Mouse (Mus musculus) liver, embryonic 14.5 days (tissue): Measurements from ENCODE around the gene 1700123O20Rik. TPM values are rescaled to one million over a fixed set of nuclear protein-coding genes. Genes with fewer than 3 reads are reported as not detected.

Source experiments
- ATAC-seq: fragments of 200-750 bp; cut with Nextera tagmentation; 2 replicates; pipeline ENCODE4 v1.8.0; 2017; ENCODE audit warnings: moderate number of reproducible peaks, mild to moderate bottlenecking, moderate library complexity; ENCODE audit not compliant: insufficient read depth
- DNase-seq, 3 experiments: peaks; one replicate each; pipeline ENCODE4 v3.0.0-alpha.2; 2012 to 2013; ENCODE audit warnings: low read depth in 3 of 3, low spot score in 3 of 3
- H3K27ac ChIP-seq: fragments of 300-500 bp; sonication (generic); 2 replicates; pipeline ENCODE4 v1.5.1; 2014; ENCODE audit warnings: moderate library complexity, mild to moderate bottlenecking, control low read depth, inconsistent platforms
- H3K27me3 ChIP-seq: fragments of 300-500 bp; sonication (generic); 2 replicates; pipeline ENCODE4 v1.6.1; 2014; ENCODE audit warnings: mild to moderate bottlenecking, low read length, moderate library complexity; ENCODE audit not compliant: control insufficient read depth, insufficient read depth
- H3K36me3 ChIP-seq: fragments of 300-500 bp; sonication (generic); replicated peaks from 2 replicates; pipeline ENCODE4 v1.6.1; 2014; ENCODE audit warnings: low read depth; ENCODE audit not compliant: control insufficient read depth, insufficient read depth
- H3K4me1 ChIP-seq, 2 experiments: fragments of 200-500 bp in 1 of 2; fragments of 300-500 bp in 1 of 2; sonication (generic) in 1 of 2; replicated peaks; 2 replicates each; pipeline ENCODE4 v1.6.1; 2012 to 2014; ENCODE audit warnings: antibody characterized with exemption in 1 of 2, inconsistent platforms in 1 of 2, low read length in 1 of 2; ENCODE audit not compliant: control insufficient read depth in 2 of 2, insufficient read depth in 2 of 2
- H3K4me2 ChIP-seq: fragments of 300-500 bp; sonication (generic); 2 replicates; pipeline ENCODE4 v1.6.1; 2014; ENCODE audit warnings: low read depth, mild to moderate bottlenecking, control low read depth, moderate library complexity
- H3K4me3 ChIP-seq, 2 experiments: fragments of 200-500 bp in 1 of 2; fragments of 300-500 bp in 1 of 2; sonication (generic) in 1 of 2; 2 replicates each; pipeline ENCODE4 v1.5.1; 2012 to 2014; ENCODE audit warnings: low read depth in 2 of 2, low read length in 2 of 2, mild to moderate bottlenecking in 2 of 2, control low read depth in 1 of 2, inconsistent platforms in 1 of 2, moderate library complexity in 1 of 2; ENCODE audit not compliant: insufficient read depth in 1 of 2
- H3K9ac ChIP-seq: fragments of 300-500 bp; sonication (generic); replicated peaks from 2 replicates; pipeline ENCODE4 v1.6.1; 2014; ENCODE audit warnings: mild to moderate bottlenecking, control low read depth, moderate library complexity
- H3K9me3 ChIP-seq: fragments of 300-500 bp; sonication (generic); 2 replicates; pipeline ENCODE4 v1.6.1; 2016; ENCODE audit warnings: low read length, mixed read lengths; ENCODE audit not compliant: control insufficient read depth
- CTCF ChIP-seq: IDR thresholded peaks from 2 replicates; pipeline ENCODE4 v1.5.1; 2016; ENCODE audit warnings: antibody characterized with exemption, low read depth, control low read depth
- EP300 ChIP-seq: IDR thresholded peaks from 2 replicates; pipeline ENCODE4 v1.6.1; 2016; ENCODE audit warnings: antibody characterized with exemption, low read depth
- WGBS: fragments of 180-500 bp; shearing (Covaris S2); extraction: QIAGEN DNeasy Blood & Tissue Kit; methylation state at CpG from one replicate; pipeline ENCODE4 v1.1.7; 2014; ENCODE audit not compliant: insufficient replicate concordance; 5-methylcytosine and 5-hydroxymethylcytosine counted together
- polyA plus RNA-seq, 2 experiments: library from polyadenylated mRNA; depleted of rRNA in 1 of 2; stranded (reverse) in 1 of 2; unstranded in 1 of 2; fragments of >200 nt; fragmentation: Nextera tagmentation in 1 of 2; extraction: Ambion mirVana in 1 of 2; gene quantifications; 2 replicates each; pipeline versions ENCODE4 v1.2.1 to v1.2.3; 2012 to 2014

1700123O20Rik gene
- polyA plus RNA-seq, 2 experiments: 33.6 to 39.9 TPM

GRCm38 (mm10) chr14:54687251-54687650, 1.2 kb downstream of the 1700123O20Rik start:
- Histone ChIP-seq H3K27me3 (no peaks in the 10 kb centered on the region), H3K9me3 (no peaks in the 10 kb centered on the region), H3K27ac (peak overlapping the region; percentile 89), H3K4me1 (peaks cover 10 to 13% of the 10 kb centered on the region in 2 experiments), H3K9ac (peak overlapping the region; percentile 90), H3K4me2 (peak overlapping the region; percentile 96), H3K36me3 (peaks cover 35% of the 10 kb centered on the region), H3K4me3 (peak overlapping the region; percentile 67 to 85)
- WGBS: 3% methylated on average over 8 of the region's 8 CpGs
- no peak for ATAC-seq
- TF ChIP-seq EP300 (no peak), CTCF (no peak)
- no peak for DNase-seq

- TF ChIP-seq CTCF: no peak
- TF ChIP-seq EP300: no peak
- no peak for DNase-seq
- Histone ChIP-seq H3K4me2 (no peak overlapping the region), H3K4me1 (0 out of 4 replicates have a peak, but pooled peaks cover 0 to 3% of the 10 kb centered on the region in 2 experiments), H3K36me3 (peaks cover 10% of the 10 kb centered on the region), H3K4me3 (no peak overlapping the region), H3K9me3 (no peaks in the 10 kb centered on the region), H3K27me3 (no peaks in the 10 kb centered on the region), H3K9ac (no peak overlapping the region), H3K27ac (no peak overlapping the region)
- no peak for ATAC-seq
- WGBS: 72% methylated on average over 6 of the region's 6 CpGs
These were observed 9.0 kb downstream of the 1700123O20Rik start for GRCm38 (mm10) chr14:54695042-54695441.

- Histone ChIP-seq H3K36me3 (no peaks in the 10 kb centered on the region), H3K4me2 (no peak overlapping the region), H3K4me1 (0 out of 4 replicates have a peak, but pooled peaks cover 0 to 3% of the 10 kb centered on the region in 2 experiments), H3K27me3 (no peaks in the 10 kb centered on the region), H3K9ac (no peak overlapping the region), H3K9me3 (no peaks in the 10 kb centered on the region), H3K27ac (no peak overlapping the region), H3K4me3 (no peak overlapping the region)
- DNase-seq (no peak), ATAC-seq (no peak)
- TF ChIP-seq CTCF (no peak), EP300 (no peak)
- 74% methylated on average over 4 of the region's 4 CpGs for WGBS
These were observed 10.7 kb downstream of the 1700123O20Rik start for GRCm38 (mm10) chr14:54696752-54697151.

- 69% methylated on average over 4 of the region's 4 CpGs for WGBS
- Histone ChIP-seq H3K4me1 (0 out of 4 replicates have a peak, but pooled peaks cover 0 to 3% of the 10 kb centered on the region in 2 experiments), H3K4me2 (no peak within 1 kb of the TSS), H3K27me3 (peaks cover 14% of the 10 kb centered on the region), H3K4me3 (no peak within 1 kb of the TSS), H3K9ac (no peak within 1 kb of the TSS), H3K36me3 (no peaks in the 10 kb centered on the region), H3K27ac (no peak within 1 kb of the TSS), H3K9me3 (no peaks in the 10 kb centered on the region)
- no peak for ATAC-seq
- DNase-seq: no peak
- TF ChIP-seq EP300: no peak
- TF ChIP-seq CTCF: no peak
These were observed 12.7 kb downstream of the 1700123O20Rik start, which contains the start of gene Gm29776 for GRCm38 (mm10) chr14:54698733-54699132. Gm29776 (minus strand) TSS chr14:54698833.

GRCm38 (mm10) chr14:54699586-54699985, 13.6 kb downstream of the 1700123O20Rik start:
- Histone ChIP-seq H3K4me1 (0 out of 4 replicates have a peak, but pooled peaks cover 0 to 3% of the 10 kb centered on the region in 2 experiments), H3K27me3 (peaks cover 16% of the 10 kb centered on the region), H3K9ac (no peak overlapping the region), H3K9me3 (no peaks in the 10 kb centered on the region), H3K4me2 (no peak overlapping the region), H3K36me3 (no peaks in the 10 kb centered on the region), H3K4me3 (no peak overlapping the region), H3K27ac (no peak overlapping the region)
- no peak for TF ChIP-seq CTCF
- TF ChIP-seq EP300: no peak
- ATAC-seq (no peak), DNase-seq (no peak)
- WGBS: 51% methylated on average over 3 of the region's 3 CpGs
